Mouse (Mus musculus) liver, postnatal 0 days (tissue): Measurements from ENCODE around the gene Dnmt3l.

Experiments used
- CTCF ChIP-seq: sonication (generic); IDR thresholded peaks from 2 replicates; pipeline ENCODE4 v1.5.1; 2016; ENCODE audit warnings: antibody characterized with exemption, low read depth
- EP300 ChIP-seq: IDR thresholded peaks from 2 replicates; pipeline ENCODE4 v1.6.1; 2016; ENCODE audit warnings: antibody characterized with exemption, low read depth, mild to moderate bottlenecking

DNA sequence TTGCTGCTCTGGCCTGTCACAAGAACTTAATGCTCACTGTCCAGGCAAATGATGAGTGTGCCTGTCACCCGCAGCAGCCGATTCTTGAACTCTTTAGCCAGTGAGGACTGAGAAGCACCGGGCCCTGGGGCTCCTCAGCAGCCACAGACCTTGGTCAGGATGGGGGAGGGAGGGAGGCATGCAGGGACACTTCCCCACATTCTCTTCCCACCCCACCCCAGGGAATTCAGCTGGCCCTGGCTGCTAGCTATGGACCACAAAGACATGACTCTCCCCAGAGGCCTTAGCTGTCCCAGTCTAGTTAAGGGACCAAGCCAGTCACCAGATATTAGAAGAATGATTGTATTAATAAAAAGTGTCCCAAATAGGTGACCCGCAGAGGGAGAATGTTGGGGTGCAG is 32.4 kb downstream of the Dnmt3l start:
- TF ChIP-seq CTCF = no peak
- no peak for TF ChIP-seq EP300
